Mouse (Mus musculus): ENCODE data around the gene Gpr33. TPM values are rescaled to one million over a fixed set of nuclear protein-coding genes. Genes with fewer than 3 reads are reported as not detected.

Gene Gpr33
- not detected for total RNA-seq (2021)
- long read RNA-seq, experiment 1, result 0 reads
- long read RNA-seq, experiment 2, result 0 reads

DNA sequence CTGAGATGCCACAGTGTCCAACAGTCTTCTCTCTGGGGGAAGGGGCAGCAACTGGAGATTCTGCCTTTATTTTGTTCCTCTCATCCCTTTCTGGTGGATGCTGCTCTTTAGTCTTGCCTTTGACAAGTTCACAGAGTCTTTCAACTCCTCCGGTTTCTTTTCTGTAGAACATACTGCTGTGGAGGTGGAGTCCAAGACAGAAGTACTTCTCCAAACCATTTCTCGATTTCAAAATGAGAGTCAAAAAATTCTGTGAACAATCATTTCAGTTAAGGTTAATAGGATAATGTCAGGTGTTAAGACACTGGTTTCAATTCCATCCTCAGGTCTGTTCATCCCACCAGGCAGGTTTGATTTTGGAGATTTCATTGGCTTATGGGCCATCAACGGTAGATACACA, at the start of gene Gpr33:
Gene Gpr33, minus strand, starts transcription at position 101 of the 400 bp plus-strand sequence.
- intact Hi-C loops (cut with DNase I), result no loop called here
- no peak for TF ChIP-seq CTCF (IDR thresholded peaks at IDR 0.05)
- DNase-seq, result no peak
- Histone ChIP-seq H3K27ac (no peak within 1 kb of the TSS), H3K4me3 (no peak within 1 kb of the TSS)

DNA sequence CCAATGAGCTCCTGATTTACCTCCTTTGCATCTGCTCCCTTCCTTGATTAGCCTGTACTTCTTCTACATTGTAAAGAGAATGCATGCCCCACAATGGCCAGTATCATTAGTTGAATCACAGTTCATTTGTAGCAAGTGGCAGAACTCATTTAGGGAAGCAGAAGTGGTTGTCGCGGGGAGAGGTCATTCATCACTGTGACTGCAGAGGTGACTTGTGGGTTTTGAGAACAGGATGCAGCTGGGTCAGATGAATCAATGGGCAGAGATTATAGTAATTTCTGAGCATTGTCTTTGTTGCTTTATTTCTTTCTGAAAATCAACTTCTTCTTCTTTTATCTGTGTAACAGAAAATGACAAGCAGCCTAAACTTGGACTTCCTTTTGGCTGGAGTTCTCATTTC, 21.5 kb upstream of the Gpr33 start:
- intact Hi-C loops (cut with DNase I), result no loop called here
- no peak overlapping the region for H3K4me3 ChIP-seq
- no peak for TF ChIP-seq CTCF (IDR thresholded peaks at IDR 0.05)
- DNase-seq, result no peak
- no peak overlapping the region for H3K27ac ChIP-seq

DNA sequence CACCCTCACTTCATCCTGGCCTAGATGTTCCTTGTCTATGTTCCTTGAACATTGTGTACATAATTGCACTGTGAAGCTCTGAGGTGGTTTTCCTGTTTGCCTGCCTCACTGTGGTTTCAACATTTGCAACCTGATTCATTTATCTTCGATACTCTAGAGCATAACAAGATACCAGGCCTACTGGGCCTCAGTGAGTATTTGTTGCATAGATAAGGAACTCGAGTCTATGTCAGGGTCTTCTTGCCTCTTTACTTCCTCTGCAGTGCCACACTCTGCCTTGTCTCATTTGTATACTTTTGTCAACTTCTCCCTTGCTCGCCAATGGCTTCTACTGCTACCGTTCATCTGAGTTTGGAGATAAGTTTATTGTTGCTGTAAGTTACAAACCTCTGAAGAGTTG, 18.5 kb upstream of the Gpr33 start:
- no peak for DNase-seq
- TF ChIP-seq CTCF (IDR thresholded peaks at IDR 0.05), result no peak
- Histone ChIP-seq H3K4me3 (no peak overlapping the region), H3K27ac (no peak overlapping the region)
- intact Hi-C loops (cut with DNase I), result no loop called here

GRCm38 (mm10) chr12:52042818-52043336, 15.0 kb upstream of the Gpr33 start:
- no peak overlapping the region for H3K27ac ChIP-seq
- peak; percentile 52 for DNase-seq

DNA sequence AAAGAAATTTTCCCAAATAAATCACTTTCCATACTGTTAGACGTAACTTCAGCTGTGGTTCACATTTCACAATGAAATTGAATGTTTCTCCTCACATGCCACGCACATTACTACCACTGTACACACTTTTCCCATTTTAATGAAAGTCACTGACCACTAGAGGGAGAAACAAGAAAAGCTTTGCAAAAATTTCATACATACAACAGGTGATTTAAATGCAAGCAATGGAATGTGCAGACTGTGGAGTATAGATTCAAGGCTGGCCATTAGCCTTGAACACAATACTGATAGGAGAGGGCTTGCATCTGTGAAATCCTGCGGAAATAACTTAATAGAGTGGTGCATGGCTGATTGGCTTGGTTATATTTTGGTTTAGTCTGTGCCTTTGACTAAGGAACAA, 10.5 kb upstream of the Gpr33 start:
- no peak overlapping the region for H3K4me3 ChIP-seq

More at GRCm38 (mm10) chr12:52042818-52043336, 15.0 kb upstream of the Gpr33 start:
- H3K4me3 ChIP-seq, result no peak overlapping the region
- intact Hi-C loops (cut with DNase I), result no loop called here
- TF ChIP-seq CTCF (IDR thresholded peaks at IDR 0.05), result no peak

GRCm38 (mm10) chr12:52034956-52035355, 7.1 kb upstream of the Gpr33 start:
- Histone ChIP-seq H3K4me3 (no peak overlapping the region), H3K27ac (no peak overlapping the region)
- intact Hi-C loops (cut with DNase I), result no loop called here
- no peak for DNase-seq
- TF ChIP-seq CTCF (IDR thresholded peaks at IDR 0.05), result no peak

More for the DNA sequence above, 10.5 kb upstream of the Gpr33 start:
- DNase-seq, result no peak
- intact Hi-C loops (cut with DNase I), result no loop called here
- no peak overlapping the region for H3K27ac ChIP-seq
- TF ChIP-seq CTCF (IDR thresholded peaks at IDR 0.05), result peak; percentile 55

- no peak for DNase-seq
- Histone ChIP-seq H3K27ac (no peak overlapping the region), H3K4me3 (no peak overlapping the region)
- no peak for TF ChIP-seq CTCF (IDR thresholded peaks at IDR 0.05)
- intact Hi-C loops (cut with DNase I), result no loop called here
Observed at GRCm38 (mm10) chr12:52032276-52032675, 4.4 kb upstream of the Gpr33 start.

DNA sequence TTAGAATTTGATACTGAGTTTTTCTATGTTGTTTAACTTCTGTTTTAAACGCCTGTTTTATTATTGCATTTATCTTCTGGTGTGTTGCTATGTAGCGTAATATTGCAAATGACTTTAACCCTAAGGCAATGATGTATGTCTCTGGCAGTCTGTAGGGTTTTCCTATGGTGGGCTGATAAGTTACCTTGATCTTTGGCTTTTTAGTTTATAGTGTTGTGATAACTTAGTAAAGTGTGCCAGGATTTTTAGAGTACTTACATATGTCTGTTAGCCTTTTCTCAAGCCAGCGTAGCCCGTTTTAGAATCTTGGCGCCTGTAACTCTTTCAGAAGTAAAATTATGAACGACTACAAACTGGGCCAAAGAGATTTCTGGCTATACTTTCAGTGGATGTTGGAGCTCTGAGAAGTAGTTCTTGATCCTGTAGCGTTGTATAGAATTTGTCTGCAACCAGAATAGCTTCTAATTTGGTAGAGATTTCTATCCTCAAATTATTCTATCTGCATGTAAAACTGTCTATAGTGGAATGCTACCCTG, 13.3 kb downstream of the Gpr33 start:
- DNase-seq, result no peak
- no peak for TF ChIP-seq CTCF (IDR thresholded peaks at IDR 0.05)
- no peak overlapping the region for H3K27ac ChIP-seq
- H3K4me3 ChIP-seq, result no peak overlapping the region
- intact Hi-C loops (cut with DNase I), result loop anchor here (5.0 kb wide), 2 partner anchors 623 to 823 kb away; no protein-coding TSS in a partner anchor

GRCm38 (mm10) chr12:52014044-52014443, 13.8 kb downstream of the Gpr33 start:
- H3K4me3 ChIP-seq, result no peak overlapping the region
- intact Hi-C loops (cut with DNase I), result loop anchor here (5.0 kb wide), 2 partner anchors 623 to 823 kb away; no protein-coding TSS in a partner anchor
- no peak for DNase-seq
- TF ChIP-seq CTCF (IDR thresholded peaks at IDR 0.05), result no peak
- no peak overlapping the region for H3K27ac ChIP-seq

GRCm38 (mm10) chr12:52013274-52013673, 14.6 kb downstream of the Gpr33 start:
- Histone ChIP-seq H3K4me3 (no peak overlapping the region), H3K27ac (no peak overlapping the region)
- DNase-seq, result no peak
- intact Hi-C loops (cut with DNase I), result loop anchor here (5.0 kb wide), 2 partner anchors 624 to 824 kb away; no protein-coding TSS in a partner anchor
- no peak for TF ChIP-seq CTCF (IDR thresholded peaks at IDR 0.05)

- no peak for TF ChIP-seq CTCF (IDR thresholded peaks at IDR 0.05)
- intact Hi-C loops (cut with DNase I), result loop anchor here (5.0 kb wide), 2 partner anchors 625 to 825 kb away; no protein-coding TSS in a partner anchor
- no peak for DNase-seq
- H3K4me3 ChIP-seq, result no peak overlapping the region
- no peak overlapping the region for H3K27ac ChIP-seq
Observed at GRCm38 (mm10) chr12:52012159-52012558, 15.7 kb downstream of the Gpr33 start.

DNA sequence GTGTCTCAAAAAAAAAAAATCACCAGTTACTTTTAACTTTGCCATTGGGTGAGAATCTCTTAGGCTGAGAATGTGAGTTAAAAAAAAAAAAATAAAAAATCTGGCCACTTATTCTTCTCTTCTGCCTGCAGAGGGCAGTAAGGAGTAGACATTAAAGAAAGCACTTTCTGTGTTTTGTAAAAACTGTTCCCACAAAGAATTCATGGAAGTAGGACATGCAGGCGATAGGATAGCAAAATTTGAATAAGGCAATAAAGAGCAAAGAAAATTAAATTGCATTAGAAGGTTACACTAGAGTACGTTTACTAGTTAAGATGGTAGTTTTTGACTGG, 17.3 kb downstream of the Gpr33 start:
- TF ChIP-seq CTCF (IDR thresholded peaks at IDR 0.05), result peak; percentile 71
- no peak overlapping the region for H3K27ac ChIP-seq
- intact Hi-C loops (cut with DNase I), result loop anchor here (5.0 kb wide), 2 partner anchors 627 to 827 kb away; no protein-coding TSS in a partner anchor
- no peak overlapping the region for H3K4me3 ChIP-seq
- DNase-seq, result no peak

GRCm38 (mm10) chr12:52009928-52010629, 17.8 kb downstream of the Gpr33 start:
- no peak overlapping the region for H3K4me3 ChIP-seq
- H3K27ac ChIP-seq, result no peak overlapping the region
- intact Hi-C loops (cut with DNase I), result loop anchor here (5.0 to 10.0 kb wide), 4 partner anchors 65 to 882 kb away; no protein-coding TSS in a partner anchor
- DNase-seq, result no peak
- TF ChIP-seq CTCF (IDR thresholded peaks at IDR 0.05), result no peak

All from gastrocnemius, adult 2 months (tissue).